Mouse (Mus musculus) forebrain, embryonic 11.5 days (tissue): Measurements from ENCODE around the gene Hoxc11. TPM values are rescaled to one million over a fixed set of nuclear protein-coding genes. Genes with fewer than 3 reads are reported as not detected.

Source experiments
- ATAC-seq: fragments of 200-750 bp; cut with Nextera tagmentation; replicated peaks from 2 replicates; pipeline ENCODE4 v1.8.0; 2017; ENCODE audit warnings: moderate TSS enrichment; ENCODE audit not compliant: low FRiP score
- DNase-seq: peaks from one replicate; pipeline ENCODE4 v3.0.0-alpha.2; 2017; ENCODE audit warnings: low spot score
- H3K27ac ChIP-seq: fragments of 300-500 bp; sonication (generic); 2 replicates; pipeline ENCODE4 v1.5.1; 2014; ENCODE audit warnings: low read depth, low read length
- H3K27me3 ChIP-seq: fragments of 300-500 bp; sonication (generic); 2 replicates; pipeline ENCODE4 v1.6.1; 2014; ENCODE audit warnings: mild to moderate bottlenecking, low read length, mixed read lengths; ENCODE audit not compliant: control insufficient read depth, insufficient read depth
- H3K36me3 ChIP-seq: fragments of 300-500 bp; sonication (generic); 2 replicates; pipeline ENCODE4 v1.6.1; 2014; ENCODE audit warnings: mild to moderate bottlenecking, low read length, moderate library complexity, mixed read lengths; ENCODE audit not compliant: control insufficient read depth, insufficient read depth
- H3K4me1 ChIP-seq: fragments of 300-500 bp; sonication (generic); replicated peaks from 2 replicates; pipeline ENCODE4 v1.6.1; 2014; ENCODE audit warnings: low read length, mixed read lengths; ENCODE audit not compliant: control insufficient read depth, insufficient read depth
- H3K4me2 ChIP-seq: fragments of 300-500 bp; sonication (generic); 2 replicates; pipeline ENCODE4 v1.6.1; 2014; ENCODE audit warnings: low read depth, mild to moderate bottlenecking, low read length, moderate library complexity, mixed read lengths; ENCODE audit not compliant: severe bottlenecking
- H3K4me3 ChIP-seq: fragments of 300-500 bp; sonication (generic); 2 replicates; pipeline ENCODE4 v1.5.1; 2014; ENCODE audit warnings: low read depth, low read length
- H3K9ac ChIP-seq: fragments of 300-500 bp; sonication (generic); 2 replicates; pipeline ENCODE4 v1.6.1; 2014; ENCODE audit warnings: low read length
- H3K9me3 ChIP-seq: fragments of 300-500 bp; sonication (generic); 2 replicates; pipeline ENCODE4 v1.6.1; 2016; ENCODE audit warnings: low read length, mixed read lengths; ENCODE audit not compliant: control insufficient read depth
- WGBS: fragments of 180-500 bp; shearing (Covaris S2); extraction: QIAGEN DNeasy Blood & Tissue Kit; methylation state at CpG from one replicate; pipeline ENCODE4 v1.1.7; 2014; 5-methylcytosine and 5-hydroxymethylcytosine counted together
- polyA plus RNA-seq: library from polyadenylated mRNA; unstranded; fragments of >200 nt; fragmentation: Nextera tagmentation; extraction: Ambion mirVana; gene quantifications from 2 replicates; pipeline ENCODE4 v1.2.1, GENCODE M21; 2014

The Hoxc11 gene
- polyA plus RNA-seq, 1 experiment from 2014 or later = not detected

GRCm38 (mm10) chr15:102992206-102992605 lies 38.0 kb downstream of the Hoxc11 start:
- no peak overlapping the region for H3K4me3 ChIP-seq
- H3K27ac ChIP-seq = no peak overlapping the region
- ATAC-seq (no peak), DNase-seq (no peak)
- no peak overlapping the region for H3K9ac ChIP-seq
- under 1% methylated on average over 11 of the region's 11 CpGs for WGBS
- no peaks in the 10 kb centered on the region for H3K4me1 ChIP-seq
- H3K36me3 ChIP-seq = no peaks in the 10 kb centered on the region
- no peak overlapping the region for H3K4me2 ChIP-seq
- H3K27me3 ChIP-seq = peaks cover 96% of the 10 kb centered on the region
- H3K9me3 ChIP-seq = no peaks in the 10 kb centered on the region

- 0% methylated on average over 3 of the region's 3 CpGs for WGBS
- H3K27ac ChIP-seq = no peak overlapping the region
- H3K4me3 ChIP-seq = no peak overlapping the region
- no peak overlapping the region for H3K9ac ChIP-seq
- no peak for DNase-seq
- no peak overlapping the region for H3K4me2 ChIP-seq
- no peaks in the 10 kb centered on the region for H3K9me3 ChIP-seq
- no peaks in the 10 kb centered on the region for H3K4me1 ChIP-seq
- ATAC-seq = no peak
- no peaks in the 10 kb centered on the region for H3K36me3 ChIP-seq
- peaks cover 96% of the 10 kb centered on the region for H3K27me3 ChIP-seq
Observed at GRCm38 (mm10) chr15:102992863-102993262, 38.6 kb downstream of the Hoxc11 start.

GRCm38 (mm10) chr15:102996548-102996947 lies 42.3 kb downstream of the Hoxc11 start:
- Histone ChIP-seq H3K4me1 (peaks cover 3% of the 10 kb centered on the region; the same call in 1 of the 2 replicates), H3K9me3 (no peaks in the 10 kb centered on the region), H3K4me3 (no peak overlapping the region), H3K4me2 (no peak overlapping the region), H3K27me3 (peaks cover 97% of the 10 kb centered on the region), H3K36me3 (no peaks in the 10 kb centered on the region), H3K27ac (no peak overlapping the region), H3K9ac (no peak overlapping the region)
- WGBS = under 1% methylated on average over 9 of the region's 9 CpGs
- ATAC-seq (no peak), DNase-seq (no peak)

GRCm38 (mm10) chr15:102997431-102997830 lies 43.2 kb downstream of the Hoxc11 start:
- H3K4me2 ChIP-seq = no peak overlapping the region

GRCm38 (mm10) chr15:102997939-102998355 lies 43.7 kb downstream of the Hoxc11 start, which contains the start of gene Hoxc6:
TSS of gene Hoxc6 (plus strand) at chr15:102998257.
- Histone ChIP-seq H3K4me3 (peak within 1 kb of the TSS; percentile 14; the same call in 1 of the 2 replicates), H3K36me3 (no peaks in the 10 kb centered on the region), H3K9me3 (no peaks in the 10 kb centered on the region), H3K4me1 (peaks cover 3% of the 10 kb centered on the region; the same call in 1 of the 2 replicates), H3K9ac (no peak within 1 kb of the TSS), H3K4me2 (peak within 1 kb of the TSS; percentile 43; the same call in 1 of the 2 replicates), H3K27me3 (peaks cover 97% of the 10 kb centered on the region), H3K27ac (no peak within 1 kb of the TSS)
- WGBS = 1% methylated on average over 19 of the region's 19 CpGs
- DNase-seq = no peak
- no peak for ATAC-seq

More at GRCm38 (mm10) chr15:102997431-102997830, 43.2 kb downstream of the Hoxc11 start:
- Histone ChIP-seq H3K27ac (no peak overlapping the region), H3K36me3 (no peaks in the 10 kb centered on the region), H3K4me3 (no peak overlapping the region), H3K4me1 (peaks cover 3% of the 10 kb centered on the region; the same call in 1 of the 2 replicates), H3K27me3 (peaks cover 97% of the 10 kb centered on the region), H3K9me3 (no peaks in the 10 kb centered on the region), H3K9ac (no peak overlapping the region)
- ATAC-seq (no peak), DNase-seq (no peak)
- WGBS = 1% methylated on average over 3 of the region's 3 CpGs

GRCm38 (mm10) chr15:102998608-102999182 lies 44.5 kb downstream of the Hoxc11 start:
- Histone ChIP-seq H3K27ac (no peak overlapping the region), H3K9ac (no peak overlapping the region), H3K9me3 (no peaks in the 10 kb centered on the region), H3K27me3 (peaks cover 98% of the 10 kb centered on the region), H3K36me3 (no peaks in the 10 kb centered on the region), H3K4me1 (peaks cover 3% of the 10 kb centered on the region; the same call in 1 of the 2 replicates), H3K4me3 (peak overlapping the region; percentile 14; the same call in 1 of the 2 replicates), H3K4me2 (peak overlapping the region; percentile 43; the same call in 1 of the 2 replicates)
- ATAC-seq = no peak; the same call in 1 of the 2 replicates
- WGBS = 1% methylated on average over 19 of the region's 19 CpGs
- no peak for DNase-seq

- ATAC-seq (peak; percentile 91), DNase-seq (peak; percentile 85)
- no peak overlapping the region for H3K9ac ChIP-seq
- H3K36me3 ChIP-seq = no peaks in the 10 kb centered on the region
- peak overlapping the region; percentile 14; the same call in 1 of the 2 replicates for H3K4me3 ChIP-seq
- H3K4me2 ChIP-seq = peak overlapping the region; percentile 43
- H3K27ac ChIP-seq = no peak overlapping the region
- peaks cover 3% of the 10 kb centered on the region; the same call in 1 of the 2 replicates for H3K4me1 ChIP-seq
- H3K27me3 ChIP-seq = peaks cover 98% of the 10 kb centered on the region
- under 1% methylated on average over 33 of the region's 33 CpGs for WGBS
- no peaks in the 10 kb centered on the region for H3K9me3 ChIP-seq
Observed at GRCm38 (mm10) chr15:102999183-102999831, 45.1 kb downstream of the Hoxc11 start.

- H3K4me2 ChIP-seq = no peak overlapping the region
- DNase-seq (no peak), ATAC-seq (0 out of 2 replicates have a peak, but pooled peaks have one; percentile 14)
- no peak overlapping the region for H3K9ac ChIP-seq
- no peaks in the 10 kb centered on the region for H3K9me3 ChIP-seq
- H3K36me3 ChIP-seq = no peaks in the 10 kb centered on the region
- H3K27ac ChIP-seq = no peak overlapping the region
- H3K4me3 ChIP-seq = no peak overlapping the region
- peaks cover 98% of the 10 kb centered on the region for H3K27me3 ChIP-seq
- WGBS = under 1% methylated on average over 10 of the region's 11 CpGs
- H3K4me1 ChIP-seq = peaks cover 3% of the 10 kb centered on the region; the same call in 1 of the 2 replicates
Observed at GRCm38 (mm10) chr15:102999955-103000354, 45.7 kb downstream of the Hoxc11 start.
